ENCODE assay signal across 11 mouse cellular contexts in the genomic region with DNA sequence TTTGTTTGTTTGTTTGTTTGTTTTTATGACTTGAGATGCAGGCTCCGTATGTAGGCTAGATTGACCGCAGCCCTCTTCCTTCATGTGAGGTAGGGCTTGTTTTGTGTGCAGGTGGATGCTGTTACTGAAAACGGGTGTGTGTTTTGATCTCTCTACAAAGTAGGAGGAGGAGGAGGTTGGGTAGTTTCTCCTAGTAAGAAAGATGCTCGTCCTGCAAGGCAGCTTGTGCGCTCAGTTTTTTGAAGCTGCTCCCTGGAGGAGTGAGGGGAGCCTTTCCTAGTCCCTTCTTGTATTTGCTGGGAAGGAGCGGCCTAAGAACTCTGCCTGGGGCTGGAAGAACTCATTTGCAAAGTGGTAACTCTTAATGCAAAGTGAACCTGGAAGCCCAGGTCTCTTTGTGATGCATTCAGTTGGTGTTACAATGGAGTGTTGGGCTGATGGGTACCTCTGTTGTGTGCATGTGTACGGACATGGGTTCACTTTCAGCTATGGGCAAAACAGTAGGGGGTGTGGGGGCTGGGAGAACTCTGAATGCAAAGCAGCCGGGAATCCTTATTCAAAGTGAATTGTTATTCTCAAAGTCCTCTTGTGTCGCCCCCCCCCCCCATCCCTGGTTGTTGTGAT. TPM values are rescaled to one million over a fixed set of nuclear protein-coding genes. Genes with fewer than 3 reads are reported as not detected.
A peak's percentile ranks its signal among the peaks of the same experiment; 100 is the strongest.
DNase-seq lines count a peak whose midpoint lies in the region; ATAC-seq and TF ChIP-seq lines count a peak whose summit lies in the region.
"Had no signal": no experiment of that assay in that cellular context is flagged by ENCODE, and none has a peak within 500 bp of the region (broad histone marks: within the 10 kb centered on the region; RNA-seq: fewer than 3 reads in every experiment).

No protein-coding gene starts in this region.

- intact Hi-C loops in left cerebral cortex, adult 2 months (cut with DNase I) = no loop called here
- intact Hi-C loops in left cerebral cortex, postnatal 10 days (cut with DNase I) = no loop called here

- peak overlapping the region; percentile 65 for H3K4me2 ChIP-seq in embryonic facial prominence, embryonic 11.5 days (ENCODE audit: low read depth, low read length)
- peak overlapping the region; percentile 68 for H3K4me2 ChIP-seq in intestine, embryonic 15.5 days (replicated peaks)
- H3K4me2 ChIP-seq in neural tube, embryonic 12.5 days (replicated peaks) = peak overlapping the region; percentile 69

- ATAC-seq in embryonic facial prominence, embryonic 11.5 days (replicated peaks; ENCODE audit: insufficient number of reproducible peaks, low FRiP score, low TSS enrichment, low read depth) = no peak
- ATAC-seq in intestine, embryonic 15.5 days = no peak
- ATAC-seq in neural tube, embryonic 12.5 days (ENCODE audit: low FRiP score, low read depth) = no peak
- no peak for ATAC-seq in granulocyte monocyte progenitor cell, adult 5-6 weeks (replicated peaks; ENCODE audit: poor library complexity, severe bottlenecking)

- no peaks in the 10 kb centered on the region for H3K4me1 ChIP-seq in embryonic facial prominence, embryonic 11.5 days (ENCODE audit: control insufficient read depth, insufficient read depth, low read length)
- H3K4me1 ChIP-seq in intestine, embryonic 15.5 days (replicated peaks) = peaks cover 7% of the 10 kb centered on the region; the same call in 1 of the 2 replicates
- H3K4me1 ChIP-seq in neural tube, embryonic 12.5 days = peaks cover 9% of the 10 kb centered on the region; the same call in 1 of the 2 replicates

- no peak for DNase-seq in left cerebral cortex, adult 2 months (ENCODE audit: extremely low spot score in 1 of 2, low spot score in 2 of 2)
- DNase-seq in left cerebral cortex, postnatal 10 days (ENCODE audit: extremely low spot score in 1 of 2, low spot score in 2 of 2) = no peak
- DNase-seq in embryonic facial prominence, embryonic 11.5 days (ENCODE audit: low spot score) = no peak
- DNase-seq in frontal cortex, postnatal 10 days (ENCODE audit: low spot score in 2 of 2) = no peak
- no peak for DNase-seq in right cerebral cortex, postnatal 25 days
- DNase-seq: right cerebral cortex, postnatal 14 days had no signal

- no peak for TF ChIP-seq CTCF in left cerebral cortex, adult 2 months (IDR thresholded peaks at IDR 0.05)

- peak overlapping the region; percentile 69 for H3K4me3 ChIP-seq in left cerebral cortex, adult 2 months
- H3K4me3 ChIP-seq in embryonic facial prominence, embryonic 11.5 days (ENCODE audit: low read depth, low read length) = no peak overlapping the region; the same call in 1 of the 2 replicates
- H3K4me3 ChIP-seq in intestine, embryonic 15.5 days (replicated peaks) = peak overlapping the region; percentile 62
- H3K4me3 ChIP-seq in neural tube, embryonic 12.5 days = peak overlapping the region; percentile 57

- no peak overlapping the region for H3K9ac ChIP-seq in embryonic facial prominence, embryonic 11.5 days (replicated peaks; ENCODE audit: low read length)
- no peak overlapping the region for H3K9ac ChIP-seq in intestine, embryonic 15.5 days
- no peak overlapping the region; the same call in none of the 2 replicates for H3K9ac ChIP-seq in neural tube, embryonic 12.5 days

- 19% methylated on average over 9 of the region's 9 CpGs for WGBS in embryonic facial prominence, embryonic 11.5 days
- 30% methylated on average over 9 of the region's 9 CpGs for WGBS in intestine, embryonic 15.5 days
- WGBS in neural tube, embryonic 12.5 days = 22% methylated on average over 8 of the region's 9 CpGs

- H3K9me3 ChIP-seq in embryonic facial prominence, embryonic 11.5 days (replicated peaks; ENCODE audit: control insufficient read depth, low read length) = no peaks in the 10 kb centered on the region
- no peaks in the 10 kb centered on the region for H3K9me3 ChIP-seq in intestine, embryonic 15.5 days
- no peaks in the 10 kb centered on the region for H3K9me3 ChIP-seq in neural tube, embryonic 12.5 days

- H3K36me3 ChIP-seq in embryonic facial prominence, embryonic 11.5 days (replicated peaks; ENCODE audit: control insufficient read depth, insufficient read depth, low read depth, low read length) = no peaks in the 10 kb centered on the region; the same call in 1 of the 2 replicates
- H3K36me3 ChIP-seq in intestine, embryonic 15.5 days = no peaks in the 10 kb centered on the region
- H3K36me3 ChIP-seq in neural tube, embryonic 12.5 days = peaks cover 18% of the 10 kb centered on the region; the same call in 1 of the 2 replicates

- H3K27me3 ChIP-seq in embryonic facial prominence, embryonic 11.5 days (ENCODE audit: control insufficient read depth, insufficient read depth, low read length) = no peaks in the 10 kb centered on the region
- no peaks in the 10 kb centered on the region for H3K27me3 ChIP-seq in intestine, embryonic 15.5 days (replicated peaks)
- H3K27me3 ChIP-seq in neural tube, embryonic 12.5 days (replicated peaks) = no peaks in the 10 kb centered on the region

- no peak overlapping the region; the same call in 1 of the 2 replicates for H3K27ac ChIP-seq in left cerebral cortex, adult 2 months
- H3K27ac ChIP-seq in embryonic facial prominence, embryonic 11.5 days (replicated peaks; ENCODE audit: low read depth, low read length) = no peak overlapping the region
- no peak overlapping the region for H3K27ac ChIP-seq in intestine, embryonic 15.5 days
- no peak overlapping the region for H3K27ac ChIP-seq in neural tube, embryonic 12.5 days

RNA-seq across cellular contexts. Expression of a gene that starts 2.4 kb away (rescaled TPM):
- total RNA-seq in left cerebral cortex, adult 2 months (2021) = 10 to 100 TPM; 30.9 to 35.1 TPM
- total RNA-seq in left cerebral cortex, postnatal 10 days (2021) = 10 to 100 TPM; 30.0 to 35.6 TPM
- 16.2 and 16.5 TPM in 2 replicates for polyA plus RNA-seq in embryonic facial prominence, embryonic 11.5 days (2014; fragmentation: Nextera tagmentation; extraction: Ambion mirVana)
- polyA plus RNA-seq in intestine, embryonic 15.5 days (2015; fragmentation: Nextera tagmentation; extraction: Ambion mirVana) = 23.0 and 23.9 TPM in 2 replicates
- polyA plus RNA-seq in neural tube, embryonic 12.5 days (2016; fragmentation: Nextera tagmentation; extraction: Ambion mirVana) = 32.9 and 35.5 TPM in 2 replicates
- 17.4 and 27.8 TPM in 2 replicates for total RNA-seq in granulocyte monocyte progenitor cell, adult 5-6 weeks (2014; fragmentation: Nextera tagmentation)
- 5.7 and 7.2 TPM in 2 replicates for total RNA-seq in granulocyte monocyte progenitor cell, adult 5-6 weeks (2017)

RNA-seq across cellular contexts. Expression of a gene that starts 14.1 kb away (rescaled TPM):
- total RNA-seq in left cerebral cortex, adult 2 months (2021) = 10 to 100 TPM; 26.3 TPM
- 10 to 100 TPM; 28.9 to 29.7 TPM for total RNA-seq in left cerebral cortex, postnatal 10 days (2021)
- polyA plus RNA-seq in embryonic facial prominence, embryonic 11.5 days (2014; fragmentation: Nextera tagmentation; extraction: Ambion mirVana) = 14.5 and 20.2 TPM in 2 replicates
- 12.4 TPM in 2 replicates for polyA plus RNA-seq in intestine, embryonic 15.5 days (2015; fragmentation: Nextera tagmentation; extraction: Ambion mirVana)
- 34.8 and 38.7 TPM in 2 replicates for polyA plus RNA-seq in neural tube, embryonic 12.5 days (2016; fragmentation: Nextera tagmentation; extraction: Ambion mirVana)
- not detected in 2 replicates for total RNA-seq in granulocyte monocyte progenitor cell, adult 5-6 weeks (2014; fragmentation: Nextera tagmentation)
- total RNA-seq in granulocyte monocyte progenitor cell, adult 5-6 weeks (2017) = 0.04 and 0.21 TPM in 2 replicates

RNA-seq across cellular contexts. Expression of a gene that starts 24.8 kb away (rescaled TPM):
- total RNA-seq in left cerebral cortex, adult 2 months (2021) = 100 to 1,000 TPM; 109 to 113 TPM
- total RNA-seq in left cerebral cortex, postnatal 10 days (2021) = 10 to 100 TPM; 79.5 to 84.6 TPM
- polyA plus RNA-seq in embryonic facial prominence, embryonic 11.5 days (2014; fragmentation: Nextera tagmentation; extraction: Ambion mirVana) = 35.6 and 35.9 TPM in 2 replicates
- 35.4 and 35.5 TPM in 2 replicates for polyA plus RNA-seq in intestine, embryonic 15.5 days (2015; fragmentation: Nextera tagmentation; extraction: Ambion mirVana)
- polyA plus RNA-seq in neural tube, embryonic 12.5 days (2016; fragmentation: Nextera tagmentation; extraction: Ambion mirVana) = 73.3 and 81.4 TPM in 2 replicates
- total RNA-seq in granulocyte monocyte progenitor cell, adult 5-6 weeks (2014; fragmentation: Nextera tagmentation) = 43.6 and 52.5 TPM in 2 replicates
- 59.7 and 78.0 TPM in 2 replicates for total RNA-seq in granulocyte monocyte progenitor cell, adult 5-6 weeks (2017)

RNA-seq across cellular contexts. Expression of a gene that starts 36.5 kb away (rescaled TPM):
- 10 to 100 TPM; 88.9 to 92.7 TPM for total RNA-seq in left cerebral cortex, adult 2 months (2021)
- total RNA-seq in left cerebral cortex, postnatal 10 days (2021) = 100 to 1,000 TPM in 1 of 2 experiments, 10 to 100 TPM in 1; 97.3 to 105 TPM
- 85.4 and 88.7 TPM in 2 replicates for polyA plus RNA-seq in embryonic facial prominence, embryonic 11.5 days (2014; fragmentation: Nextera tagmentation; extraction: Ambion mirVana)
- polyA plus RNA-seq in intestine, embryonic 15.5 days (2015; fragmentation: Nextera tagmentation; extraction: Ambion mirVana) = 60.3 and 61.4 TPM in 2 replicates
- 89.2 and 93.6 TPM in 2 replicates for polyA plus RNA-seq in neural tube, embryonic 12.5 days (2016; fragmentation: Nextera tagmentation; extraction: Ambion mirVana)
- 4.3 and 16.1 TPM in 2 replicates for total RNA-seq in granulocyte monocyte progenitor cell, adult 5-6 weeks (2014; fragmentation: Nextera tagmentation)
- total RNA-seq in granulocyte monocyte progenitor cell, adult 5-6 weeks (2017) = 2.8 and 6.2 TPM in 2 replicates

RNA-seq across cellular contexts. Expression of a gene that starts 42.7 kb away (rescaled TPM):
- not detected for total RNA-seq in left cerebral cortex, adult 2 months (2021)
- under 1 TPM in 1 of 2 experiments, not detected in 1; 0.69 TPM for total RNA-seq in left cerebral cortex, postnatal 10 days (2021)
- not detected in 2 replicates for polyA plus RNA-seq in embryonic facial prominence, embryonic 11.5 days (2014; fragmentation: Nextera tagmentation; extraction: Ambion mirVana)
- polyA plus RNA-seq in intestine, embryonic 15.5 days (2015; fragmentation: Nextera tagmentation; extraction: Ambion mirVana) = not detected in 2 replicates
- polyA plus RNA-seq in neural tube, embryonic 12.5 days (2016; fragmentation: Nextera tagmentation; extraction: Ambion mirVana) = not detected in 2 replicates
- total RNA-seq in granulocyte monocyte progenitor cell, adult 5-6 weeks (2014; fragmentation: Nextera tagmentation) = not detected in 2 replicates
- not detected in 2 replicates for total RNA-seq in granulocyte monocyte progenitor cell, adult 5-6 weeks (2017)
- total RNA-seq: adrenal gland, adult 2 months; hematopoietic stem cell, adult 5-6 weeks had no signal

Comparison
In these comparisons a context has a peak if more than half of its experiments do, and no peak if none do; other contexts are left out.
1. RNA of a gene that starts 14.1 kb away (total RNA-seq): 28.9 to 29.7 TPM in left cerebral cortex, postnatal 10 days and 26.3 TPM in left cerebral cortex, adult 2 months; 0.04 to 0.21 TPM in granulocyte monocyte progenitor cell, adult 5-6 weeks; every median in the first group is over 10 times any median in the second.
2. Peak in every context shown above with its lines, with median percentiles within 50 percentile points of each other: H3K4me2 ChIP-seq.